Mouse (Mus musculus): ENCODE data around the gene Tra2a. TPM values are rescaled to one million over a fixed set of nuclear protein-coding genes. Genes with fewer than 3 reads are reported as not detected.
A peak's percentile ranks its signal among the peaks of the same experiment; 100 is the strongest.

The Tra2a gene
- polyA plus RNA-seq, 1 experiment from 2014 or later = 122 TPM

- peaks cover 18% of the 10 kb centered on the region for H3K4me1 ChIP-seq (replicated peaks)
- no peak overlapping the region for H3K4me3 ChIP-seq
- WGBS = 87% methylated on average over 3 of the region's 3 CpGs
- H3K9me3 ChIP-seq = no peaks in the 10 kb centered on the region
- H3K27me3 ChIP-seq (ENCODE audit: insufficient read depth, poor library complexity, severe bottlenecking) = no peaks in the 10 kb centered on the region
- no peak overlapping the region for H3K27ac ChIP-seq
- DNase-seq (ENCODE audit: low spot score) = no peak
- H3K36me3 ChIP-seq = no peaks in the 10 kb centered on the region
These were observed 38.1 kb downstream of the Tra2a start for GRCm38 (mm10) chr6:49225728-49226123.

GRCm38 (mm10) chr6:49224923-49225727 is 38.7 kb downstream of the Tra2a start:
- H3K4me1 ChIP-seq (replicated peaks) = peaks cover 22% of the 10 kb centered on the region
- 72% methylated on average over 11 of the region's 11 CpGs for WGBS
- no peak overlapping the region for H3K27ac ChIP-seq
- H3K9me3 ChIP-seq = no peaks in the 10 kb centered on the region
- DNase-seq (ENCODE audit: low spot score) = no peak
- H3K36me3 ChIP-seq = no peaks in the 10 kb centered on the region
- no peak overlapping the region for H3K4me3 ChIP-seq
- no peaks in the 10 kb centered on the region for H3K27me3 ChIP-seq (ENCODE audit: insufficient read depth, poor library complexity, severe bottlenecking)

- Histone ChIP-seq H3K4me1 (replicated peaks) (peaks cover 27% of the 10 kb centered on the region), H3K27ac (peak overlapping the region; percentile 64; the same call in 1 of the 2 replicates), H3K4me3 (no peak overlapping the region; the same call in 1 of the 2 replicates), H3K27me3 (ENCODE audit: insufficient read depth, poor library complexity, severe bottlenecking) (no peaks in the 10 kb centered on the region), H3K36me3 (no peaks in the 10 kb centered on the region), H3K9me3 (no peaks in the 10 kb centered on the region)
- 3% methylated on average over 7 of the region's 7 CpGs for WGBS
- DNase-seq (ENCODE audit: low spot score) = peak; percentile 23
These were observed 41.9 kb downstream of the Tra2a start for GRCm38 (mm10) chr6:49221906-49222305.

- no peaks in the 10 kb centered on the region for H3K9me3 ChIP-seq
- peak; percentile 73 for DNase-seq (ENCODE audit: low spot score)
- 1% methylated on average over 16 of the region's 16 CpGs for WGBS
- peak overlapping the region; percentile 100 for H3K4me3 ChIP-seq
- H3K36me3 ChIP-seq = no peaks in the 10 kb centered on the region
- H3K4me1 ChIP-seq (replicated peaks) = peaks cover 26% of the 10 kb centered on the region
- H3K27ac ChIP-seq = peak overlapping the region; percentile 100
- H3K27me3 ChIP-seq (ENCODE audit: insufficient read depth, poor library complexity, severe bottlenecking) = no peaks in the 10 kb centered on the region
These were observed 43.8 kb downstream of the Tra2a start for GRCm38 (mm10) chr6:49219920-49220604.

- no peaks in the 10 kb centered on the region for H3K27me3 ChIP-seq (ENCODE audit: insufficient read depth, poor library complexity, severe bottlenecking)
These were observed 44.8 kb downstream of the Tra2a start for GRCm38 (mm10) chr6:49219001-49219560.

GRCm38 (mm10) chr6:49218275-49218802 is 45.5 kb downstream of the Tra2a start:
- Histone ChIP-seq H3K4me3 (peak overlapping the region; percentile 100), H3K4me1 (replicated peaks) (peaks cover 23% of the 10 kb centered on the region), H3K27me3 (ENCODE audit: insufficient read depth, poor library complexity, severe bottlenecking) (no peaks in the 10 kb centered on the region), H3K9me3 (no peaks in the 10 kb centered on the region), H3K27ac (peak overlapping the region; percentile 100), H3K36me3 (no peaks in the 10 kb centered on the region)
- 0% methylated on average over 31 of the region's 31 CpGs for WGBS
- no peak for DNase-seq (ENCODE audit: low spot score)

More at GRCm38 (mm10) chr6:49219001-49219560, 44.8 kb downstream of the Tra2a start:
- H3K27ac ChIP-seq = peak overlapping the region; percentile 100
- no peaks in the 10 kb centered on the region for H3K36me3 ChIP-seq
- no peak for DNase-seq (ENCODE audit: low spot score)
- no peaks in the 10 kb centered on the region for H3K9me3 ChIP-seq
- peak overlapping the region; percentile 100 for H3K4me3 ChIP-seq
- WGBS = 3% methylated on average over 4 of the region's 4 CpGs
- H3K4me1 ChIP-seq (replicated peaks) = peaks cover 23% of the 10 kb centered on the region

GRCm38 (mm10) chr6:49217581-49218274 is 46.1 kb downstream of the Tra2a start:
- Histone ChIP-seq H3K4me1 (replicated peaks) (peaks cover 27% of the 10 kb centered on the region), H3K4me3 (peak overlapping the region; percentile 100), H3K27me3 (ENCODE audit: insufficient read depth, poor library complexity, severe bottlenecking) (no peaks in the 10 kb centered on the region), H3K9me3 (no peaks in the 10 kb centered on the region), H3K27ac (peak overlapping the region; percentile 100), H3K36me3 (no peaks in the 10 kb centered on the region)
- WGBS = under 1% methylated on average over 56 of the region's 56 CpGs
- DNase-seq (ENCODE audit: low spot score) = peak; percentile 99

- H3K27ac ChIP-seq = peak overlapping the region; percentile 100
- peaks cover 32% of the 10 kb centered on the region for H3K4me1 ChIP-seq (replicated peaks)
- no peaks in the 10 kb centered on the region for H3K36me3 ChIP-seq
- no peak for DNase-seq (ENCODE audit: low spot score)
- peak overlapping the region; percentile 100 for H3K4me3 ChIP-seq
- H3K27me3 ChIP-seq (ENCODE audit: insufficient read depth, poor library complexity, severe bottlenecking) = no peaks in the 10 kb centered on the region
- no peaks in the 10 kb centered on the region for H3K9me3 ChIP-seq
- 1% methylated on average over 11 of the region's 11 CpGs for WGBS
These were observed 46.9 kb downstream of the Tra2a start for GRCm38 (mm10) chr6:49216811-49217542.

GRCm38 (mm10) chr6:49215748-49216585 is 47.9 kb downstream of the Tra2a start:
- 1% methylated on average over 14 of the region's 14 CpGs for whole genome bisulfite sequencing
- no peaks in the 10 kb centered on the region; the same call in 1 of the 2 replicates for H3K36me3 ChIP-seq
- no peaks in the 10 kb centered on the region for H3K27me3 ChIP-seq (ENCODE audit: insufficient read depth, poor library complexity, severe bottlenecking)
- no peaks in the 10 kb centered on the region for H3K9me3 ChIP-seq
- no peak for DNase-seq (ENCODE audit: low spot score)
- peaks cover 35% of the 10 kb centered on the region for H3K4me1 ChIP-seq (replicated peaks)
- H3K4me3 ChIP-seq = peak overlapping the region; percentile 100
- peak overlapping the region; percentile 100 for H3K27ac ChIP-seq

- Histone ChIP-seq H3K27me3 (ENCODE audit: insufficient read depth, poor library complexity, severe bottlenecking) (no peaks in the 10 kb centered on the region), H3K4me1 (replicated peaks) (peaks cover 40% of the 10 kb centered on the region), H3K27ac (peak within 1 kb of the TSS; percentile 100), H3K36me3 (no peaks in the 10 kb centered on the region; the same call in 1 of the 2 replicates), H3K9me3 (no peaks in the 10 kb centered on the region), H3K4me3 (peak within 1 kb of the TSS; percentile 100)
- peak; percentile 97 for DNase-seq (ENCODE audit: low spot score)
- under 1% methylated on average over 68 of the region's 68 CpGs for WGBS
These were observed 48.7 kb downstream of the Tra2a start, which contains the start of gene Igf2bp3 for GRCm38 (mm10) chr6:49214928-49215747. Igf2bp3 (minus strand) TSS chr6:49214957.
